Mouse (Mus musculus): ENCODE results near the gene Nfkbid. TPM values are rescaled to one million over a fixed set of nuclear protein-coding genes. Genes with fewer than 3 reads are reported as not detected.

Gene Nfkbid
- polyA plus RNA-seq, 1 experiment from 2014 or later = 1.7 TPM

- ATAC-seq (ENCODE audit: insufficient read depth) (no peak), DNase-seq (no peak)
- H3K9me3 ChIP-seq (ENCODE audit: low read depth, low read length) = no peaks in the 10 kb centered on the region; the same call in 1 of the 2 replicates
- TF ChIP-seq CTCF (IDR thresholded peaks at IDR 0.05; ENCODE audit: low read depth) = no peak
- no peak overlapping the region for H3K9ac ChIP-seq
- WGBS = 70% methylated on average over 9 of the region's 9 CpGs
- H3K27ac ChIP-seq (ENCODE audit: low read depth) = no peak overlapping the region
- H3K4me1 ChIP-seq (ENCODE audit: insufficient read depth) = 0 out of 2 replicates have a peak, but pooled peaks cover 3% of the 10 kb centered on the region
- H3K4me3 ChIP-seq (ENCODE audit: low read depth, low read length) = no peak overlapping the region
- H3K36me3 ChIP-seq (ENCODE audit: insufficient read depth) = no peaks in the 10 kb centered on the region
- 0 out of 2 replicates have a peak, but pooled peaks cover 3% of the 10 kb centered on the region for H3K27me3 ChIP-seq (ENCODE audit: insufficient read depth, low read length)
- no peak overlapping the region for H3K4me2 ChIP-seq
These were observed 3.7 kb upstream of the Nfkbid start for GRCm38 (mm10) chr7:30417856-30418255.

GRCm38 (mm10) chr7:30419561-30420499 lies 1.7 kb upstream of the Nfkbid start, which contains the start of gene Hcst:
Gene Hcst, minus strand, starts transcription at chr7:30419854.
- ATAC-seq (ENCODE audit: insufficient read depth) (no peak), DNase-seq (no peak)
- Histone ChIP-seq H3K36me3 (ENCODE audit: insufficient read depth) (no peaks in the 10 kb centered on the region; the same call in 1 of the 2 replicates), H3K4me3 (ENCODE audit: low read depth, low read length) (no peak within 1 kb of the TSS), H3K9me3 (ENCODE audit: low read depth, low read length) (no peaks in the 10 kb centered on the region; the same call in 1 of the 2 replicates), H3K4me2 (no peak within 1 kb of the TSS), H3K27ac (ENCODE audit: low read depth) (no peak within 1 kb of the TSS), H3K27me3 (ENCODE audit: insufficient read depth, low read length) (0 out of 2 replicates have a peak, but pooled peaks cover 3% of the 10 kb centered on the region), H3K9ac (no peak within 1 kb of the TSS), H3K4me1 (ENCODE audit: insufficient read depth) (0 out of 2 replicates have a peak, but pooled peaks cover 3% of the 10 kb centered on the region)
- TF ChIP-seq CTCF (IDR thresholded peaks at IDR 0.05; ENCODE audit: low read depth) = no peak
- WGBS = 59% methylated on average over 10 of the region's 10 CpGs

- Histone ChIP-seq H3K4me3 (ENCODE audit: low read depth, low read length) (no peak overlapping the region), H3K4me2 (no peak overlapping the region), H3K4me1 (ENCODE audit: insufficient read depth) (0 out of 2 replicates have a peak, but pooled peaks cover 3% of the 10 kb centered on the region), H3K9me3 (ENCODE audit: low read depth, low read length) (no peaks in the 10 kb centered on the region; the same call in 1 of the 2 replicates), H3K36me3 (ENCODE audit: insufficient read depth) (no peaks in the 10 kb centered on the region; the same call in 1 of the 2 replicates), H3K27ac (ENCODE audit: low read depth) (no peak overlapping the region), H3K9ac (no peak overlapping the region), H3K27me3 (ENCODE audit: insufficient read depth, low read length) (0 out of 2 replicates have a peak, but pooled peaks cover 3% of the 10 kb centered on the region)
- no peak for TF ChIP-seq CTCF (IDR thresholded peaks at IDR 0.05; ENCODE audit: low read depth)
- ATAC-seq (ENCODE audit: insufficient read depth) (no peak), DNase-seq (no peak)
- WGBS = 68% methylated on average over 3 of the region's 3 CpGs
These were observed 859 bp upstream of the Nfkbid start for GRCm38 (mm10) chr7:30420673-30421072.

GRCm38 (mm10) chr7:30421890-30422435 lies 431 bp downstream of the Nfkbid start:
- Histone ChIP-seq H3K4me2 (peak overlapping the region; percentile 93), H3K4me1 (ENCODE audit: insufficient read depth) (0 out of 2 replicates have a peak, but pooled peaks cover 3% of the 10 kb centered on the region), H3K27ac (ENCODE audit: low read depth) (peak overlapping the region; percentile 69; the same call in 1 of the 2 replicates), H3K36me3 (ENCODE audit: insufficient read depth) (peaks cover 4% of the 10 kb centered on the region; the same call in 1 of the 2 replicates), H3K9me3 (ENCODE audit: low read depth, low read length) (no peaks in the 10 kb centered on the region; the same call in 1 of the 2 replicates), H3K9ac (peak overlapping the region; percentile 55), H3K27me3 (ENCODE audit: insufficient read depth, low read length) (0 out of 2 replicates have a peak, but pooled peaks cover 3% of the 10 kb centered on the region), H3K4me3 (ENCODE audit: low read depth, low read length) (peak overlapping the region; percentile 56)
- DNase-seq (peak; percentile 93), ATAC-seq (ENCODE audit: insufficient read depth) (peak; percentile 78)
- no peak for TF ChIP-seq CTCF (IDR thresholded peaks at IDR 0.05; ENCODE audit: low read depth)
- under 1% methylated on average over 45 of the region's 45 CpGs for WGBS

GRCm38 (mm10) chr7:30422560-30422959 lies 1.0 kb downstream of the Nfkbid start:
- 0 out of 2 replicates have a peak, but pooled peaks cover 3% of the 10 kb centered on the region for H3K4me1 ChIP-seq (ENCODE audit: insufficient read depth)
- DNase-seq (no peak), ATAC-seq (ENCODE audit: insufficient read depth) (peak; percentile 44)
- H3K36me3 ChIP-seq (ENCODE audit: insufficient read depth) = peaks cover 10% of the 10 kb centered on the region; the same call in 1 of the 2 replicates
- peak overlapping the region; percentile 56 for H3K4me3 ChIP-seq (ENCODE audit: low read depth, low read length)
- peak overlapping the region; percentile 61 for H3K27ac ChIP-seq (ENCODE audit: low read depth)
- no peaks in the 10 kb centered on the region; the same call in 1 of the 2 replicates for H3K9me3 ChIP-seq (ENCODE audit: low read depth, low read length)
- no peak for TF ChIP-seq CTCF (IDR thresholded peaks at IDR 0.05; ENCODE audit: low read depth)
- peak overlapping the region; percentile 93 for H3K4me2 ChIP-seq
- peak overlapping the region; percentile 55 for H3K9ac ChIP-seq
- H3K27me3 ChIP-seq (ENCODE audit: insufficient read depth, low read length) = 0 out of 2 replicates have a peak, but pooled peaks cover 3% of the 10 kb centered on the region
- 9% methylated on average over 9 of the region's 9 CpGs for WGBS

- DNase-seq (peak; percentile 39), ATAC-seq (ENCODE audit: insufficient read depth) (no peak)
- H3K4me3 ChIP-seq (ENCODE audit: low read depth, low read length) = peak overlapping the region; percentile 56
- H3K36me3 ChIP-seq (ENCODE audit: insufficient read depth) = peaks cover 10% of the 10 kb centered on the region; the same call in 1 of the 2 replicates
- H3K4me2 ChIP-seq = peak overlapping the region; percentile 93
- 36% methylated on average over 23 of the region's 23 CpGs for WGBS
- H3K4me1 ChIP-seq (ENCODE audit: insufficient read depth) = 0 out of 2 replicates have a peak, but pooled peaks cover 3% of the 10 kb centered on the region
- 0 out of 2 replicates have a peak, but pooled peaks cover 3% of the 10 kb centered on the region for H3K27me3 ChIP-seq (ENCODE audit: insufficient read depth, low read length)
- H3K27ac ChIP-seq (ENCODE audit: low read depth) = no peak overlapping the region; the same call in 1 of the 2 replicates
- TF ChIP-seq CTCF (IDR thresholded peaks at IDR 0.05; ENCODE audit: low read depth) = no peak
- H3K9ac ChIP-seq = peak overlapping the region; percentile 55
- no peaks in the 10 kb centered on the region; the same call in 1 of the 2 replicates for H3K9me3 ChIP-seq (ENCODE audit: low read depth, low read length)
These were observed 1.6 kb downstream of the Nfkbid start for GRCm38 (mm10) chr7:30423071-30423641.
